Mouse (Mus musculus) activated CD4-positive, CD25-positive, alpha-beta regulatory T cell, adult 4 months (primary cell): Measurements from ENCODE around the gene Nsl1. TPM values are rescaled to one million over a fixed set of nuclear protein-coding genes. Genes with fewer than 3 reads are reported as not detected.

Experiments used
- ATAC-seq: one replicate; pipeline ENCODE4 v1.8.0; 2017
- polyA plus RNA-seq, 2 experiments: library from polyadenylated mRNA; unstranded; fragments of 100-300 nt; shearing (Covaris generic); gene quantifications; one replicate each; pipeline ENCODE4 v1.2.1; 2017

The Nsl1 gene
- polyA plus RNA-seq, 2 experiments from 2014 or later: 2.0 to 5.2 TPM

DNA sequence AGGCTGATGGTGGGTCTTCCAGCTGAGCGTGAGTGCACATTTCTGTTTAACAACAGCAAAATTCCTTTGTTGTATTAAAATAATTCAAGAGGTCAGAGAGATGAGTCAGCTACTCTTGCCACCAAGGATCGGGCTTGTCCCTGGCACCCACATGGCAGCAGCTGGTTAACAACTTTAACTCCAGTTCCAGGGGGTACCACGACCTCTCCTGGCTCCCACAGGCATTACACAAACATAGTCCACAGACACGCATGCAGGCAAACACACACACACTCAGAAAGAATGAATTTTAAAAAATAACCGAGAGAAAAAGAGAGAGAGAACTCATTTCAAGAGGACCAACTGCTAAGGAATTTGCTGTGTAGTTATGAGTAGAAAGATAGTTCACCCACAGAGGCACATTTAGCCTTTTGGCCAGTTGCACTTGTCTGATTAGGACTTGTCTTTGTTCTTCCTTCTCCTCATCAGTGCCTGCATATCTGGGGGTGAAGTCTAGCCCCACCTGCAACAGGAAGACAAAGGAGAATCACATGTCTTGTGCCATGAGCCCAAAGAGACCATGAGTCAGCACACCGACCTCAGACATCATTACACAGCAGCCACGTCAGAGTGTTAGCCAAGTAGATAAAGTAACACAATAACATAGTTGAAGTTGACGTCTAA, 7.8 kb upstream of the Nsl1 start:
- ATAC-seq: no peak

DNA sequence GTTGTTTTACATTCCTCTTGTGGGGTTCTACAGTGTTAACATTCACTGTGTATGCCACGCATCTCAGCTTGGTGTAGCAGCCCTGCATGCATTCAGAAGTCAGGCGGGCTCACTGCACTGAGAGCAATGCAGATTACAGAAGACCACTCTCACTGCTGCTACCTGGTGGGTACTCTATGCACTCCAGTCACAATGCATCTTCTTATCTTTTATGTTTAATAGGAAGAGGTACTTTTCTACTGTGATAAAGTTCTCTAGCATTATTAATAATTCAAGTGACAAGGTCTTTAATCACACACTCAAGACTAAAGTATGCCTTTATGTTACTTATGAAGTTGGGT, 7.3 kb upstream of the Nsl1 start:
- ATAC-seq: no peak

DNA sequence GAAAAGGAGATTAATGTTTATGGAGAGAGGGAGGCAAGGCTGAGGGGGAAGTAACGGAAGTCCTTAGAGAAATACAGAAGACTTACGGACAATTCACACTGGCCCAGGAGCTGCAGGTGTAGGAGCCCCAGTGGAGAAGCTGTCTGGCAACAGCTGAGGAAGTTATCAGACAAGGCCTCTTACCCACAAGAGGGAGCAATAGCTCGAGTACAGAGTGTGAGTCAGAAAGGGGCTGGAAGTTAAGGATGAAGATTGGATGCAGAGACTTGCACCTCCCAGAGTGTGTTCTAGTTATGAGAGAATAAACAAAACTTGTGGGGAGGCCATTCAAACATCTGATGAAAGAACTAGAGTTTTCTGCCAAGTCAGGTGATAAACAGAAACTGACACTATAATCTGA, 5.4 kb upstream of the Nsl1 start:
- ATAC-seq: no peak

DNA sequence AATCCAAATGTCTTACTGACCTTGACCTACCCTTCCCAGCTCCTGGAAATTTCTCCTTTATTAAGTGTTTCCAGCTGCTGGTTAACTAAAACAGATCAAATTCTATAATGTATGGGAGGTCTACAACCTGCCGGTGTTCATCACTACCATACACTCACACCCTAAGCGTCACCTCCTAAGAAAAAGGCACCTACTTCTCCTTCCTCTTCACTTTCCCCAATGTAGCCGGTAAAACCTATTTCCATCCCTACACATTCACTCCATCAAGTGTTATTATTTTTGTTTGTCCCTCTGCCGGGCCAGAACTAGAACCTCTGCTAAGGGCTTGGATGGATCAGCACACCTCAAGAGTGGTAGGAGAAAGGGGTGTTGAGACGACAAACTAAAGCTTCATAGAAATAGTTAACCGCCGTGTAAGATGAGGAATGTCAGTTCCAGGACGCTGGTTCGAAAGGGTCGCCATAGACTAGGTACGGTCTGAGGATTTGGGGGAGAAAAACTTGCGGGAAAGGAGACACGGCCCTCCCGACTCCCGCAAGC, 501 bp upstream of the Nsl1 start:
- ATAC-seq: peak; percentile 33

DNA sequence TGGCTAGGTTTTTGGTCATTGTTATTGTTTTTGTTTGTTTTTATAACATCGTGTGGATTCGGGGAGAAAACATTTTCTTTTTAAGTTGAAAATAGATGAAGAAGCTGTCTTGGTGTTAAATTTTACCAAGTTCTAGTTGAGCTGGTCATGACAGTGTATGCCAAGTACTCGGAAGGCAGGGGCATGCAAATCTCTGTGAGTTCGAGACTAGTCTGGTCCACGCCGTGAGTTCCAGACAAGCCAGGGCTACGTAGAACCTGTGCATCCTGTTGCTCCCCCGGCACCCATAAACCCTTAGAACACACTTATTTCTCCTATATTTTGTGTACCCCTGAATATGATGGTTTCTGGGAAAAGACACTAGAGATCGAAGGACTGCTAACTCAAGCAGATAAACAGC, 888 bp downstream of the Nsl1 start:
- no peak for ATAC-seq

DNA sequence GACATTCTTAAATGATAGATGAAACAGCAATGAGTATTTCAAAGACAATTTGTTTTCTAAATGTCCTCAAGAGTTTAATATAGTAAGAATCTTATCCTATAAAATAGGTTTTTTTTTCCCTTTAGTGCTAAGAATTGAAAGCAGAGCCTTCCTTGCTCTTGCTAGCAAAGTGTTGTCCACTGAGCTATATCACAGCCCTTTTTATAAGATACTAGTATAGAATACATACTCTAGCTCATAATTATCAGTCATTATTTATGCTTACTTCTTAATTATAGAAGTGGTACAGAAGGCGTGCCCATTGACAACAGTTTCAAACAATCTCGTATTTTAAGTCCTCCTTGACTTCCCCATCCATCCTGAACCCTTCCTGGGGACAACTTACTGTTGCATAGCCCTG, 1.7 kb downstream of the Nsl1 start:
- ATAC-seq: no peak

DNA sequence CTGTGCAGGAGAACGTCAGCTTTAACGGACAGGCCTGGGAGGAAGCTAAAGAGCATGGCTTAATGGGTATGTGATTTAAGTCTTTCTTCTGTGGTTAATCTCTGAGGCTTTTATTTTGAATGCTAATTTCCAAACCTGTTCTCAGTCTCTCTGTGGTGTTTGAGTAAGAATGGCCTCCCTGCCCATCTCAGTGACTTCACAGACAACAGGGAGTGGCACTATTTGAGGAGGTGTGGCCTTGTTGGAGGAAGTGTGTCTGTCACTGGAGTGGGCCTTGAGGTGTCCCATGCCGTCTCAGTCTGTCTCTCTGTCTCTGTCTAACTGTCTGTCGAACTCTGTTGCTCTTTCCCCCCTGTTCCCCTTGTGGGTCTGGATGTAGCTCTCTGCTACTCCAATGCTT, 2.4 kb downstream of the Nsl1 start:
- ATAC-seq: no peak

DNA sequence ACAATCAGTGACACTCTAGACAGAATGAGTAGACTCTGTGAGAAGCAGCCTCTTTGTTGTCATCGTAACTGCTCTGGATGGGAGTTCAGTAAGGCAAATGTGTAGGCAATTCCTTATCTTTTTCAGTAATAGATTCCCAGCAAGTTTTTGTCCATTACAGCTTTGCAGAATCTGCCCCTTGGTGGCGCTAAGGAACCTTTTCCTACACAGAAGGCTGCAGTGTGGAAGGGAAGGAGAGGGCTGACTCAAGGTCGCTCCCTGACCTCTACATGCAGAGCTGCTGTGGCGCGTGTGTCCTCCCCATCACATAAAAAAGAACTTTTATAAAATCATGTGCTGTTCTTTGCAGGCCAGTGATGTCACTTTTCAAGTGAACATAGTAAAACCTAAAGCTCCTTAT, 5.6 kb downstream of the Nsl1 start:
- no peak for ATAC-seq

DNA sequence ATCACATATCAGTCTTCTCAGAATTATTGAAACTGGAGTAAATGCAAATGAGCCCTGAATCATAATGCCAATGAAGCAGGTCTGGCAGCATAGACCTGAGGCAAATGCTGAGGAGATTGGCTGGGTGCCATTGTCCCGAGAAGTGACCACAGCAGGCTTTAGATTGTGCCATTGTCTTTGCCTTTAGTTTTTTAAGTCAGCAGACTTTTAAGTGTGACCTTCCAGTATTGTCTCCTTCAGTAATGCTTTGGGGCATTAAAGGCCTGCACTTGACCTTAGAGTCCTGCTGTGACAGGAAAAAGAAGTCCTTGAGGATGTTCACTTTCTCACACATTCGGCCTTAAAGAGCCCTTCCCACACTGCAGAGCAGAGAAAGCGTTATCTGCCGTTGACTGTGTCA, 7.4 kb downstream of the Nsl1 start:
- no peak for ATAC-seq

DNA sequence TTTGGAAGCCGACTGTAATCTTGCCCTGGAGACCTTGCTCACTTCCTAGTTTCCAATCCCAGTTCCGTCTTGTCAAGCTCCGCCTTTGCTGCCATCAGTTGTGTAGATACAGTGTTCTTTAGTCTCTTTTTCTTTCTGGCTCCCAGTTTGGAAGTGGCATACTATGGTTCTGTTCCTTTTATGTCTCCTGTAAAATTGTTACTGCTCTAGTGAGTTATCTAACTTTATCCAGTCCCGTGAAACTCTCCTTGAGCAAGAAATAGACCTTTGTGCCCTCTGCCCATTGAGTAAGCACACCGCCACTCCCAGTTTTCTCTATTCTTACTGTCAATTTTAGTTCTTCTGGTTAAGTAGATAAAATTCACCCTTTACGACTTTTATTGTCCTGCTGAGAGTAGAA, 8.8 kb downstream of the Nsl1 start:
- no peak for ATAC-seq

DNA sequence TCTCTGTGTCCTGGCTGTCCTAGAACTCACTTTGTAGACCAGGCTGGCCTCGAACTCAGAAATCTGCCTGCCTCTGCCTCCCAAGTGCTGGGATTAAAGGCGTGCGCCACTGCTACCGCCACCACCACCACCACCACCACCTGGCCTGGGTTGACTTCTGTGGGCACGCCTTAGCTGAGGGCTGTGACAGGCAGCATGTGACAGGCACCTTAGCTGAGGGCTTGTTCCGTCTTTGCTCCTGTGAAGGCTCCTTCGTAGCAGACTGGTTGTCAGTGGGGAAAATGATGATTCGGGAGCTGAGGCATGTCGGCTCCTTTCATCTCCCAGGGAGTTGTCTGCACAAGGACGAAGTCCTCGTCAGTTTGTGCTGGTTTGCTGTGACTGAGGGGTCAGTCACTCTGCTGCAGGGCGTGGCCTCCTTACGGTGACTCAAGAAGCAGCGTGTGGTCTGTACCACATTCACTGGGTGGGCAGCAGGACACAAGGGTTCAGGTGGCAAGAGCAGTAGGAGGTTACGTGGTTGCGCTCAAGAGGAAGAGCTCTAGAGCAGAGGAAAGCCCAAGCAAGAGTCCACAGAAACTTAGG, 9.6 kb downstream of the Nsl1 start:
- no peak for ATAC-seq

DNA sequence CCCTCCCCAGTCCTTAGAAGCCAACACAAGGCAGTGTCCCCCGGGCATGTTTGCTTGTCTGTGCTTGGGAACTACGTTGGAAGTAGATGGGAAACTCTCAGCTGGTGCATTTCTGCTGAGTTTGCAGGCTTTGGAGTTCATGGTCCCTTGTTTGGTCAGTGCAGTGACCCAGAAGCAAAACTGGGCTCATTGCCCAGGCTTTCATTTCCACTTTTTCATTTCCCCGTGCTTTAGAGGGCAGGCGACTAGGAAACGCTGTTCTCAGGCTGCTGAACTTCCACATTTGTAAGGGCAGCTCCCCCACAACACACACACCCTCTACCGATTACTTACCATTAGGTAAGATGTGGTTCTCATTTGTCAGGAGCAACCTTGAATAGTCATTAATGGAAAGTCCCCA, 10.2 kb downstream of the Nsl1 start:
- no peak for ATAC-seq

DNA sequence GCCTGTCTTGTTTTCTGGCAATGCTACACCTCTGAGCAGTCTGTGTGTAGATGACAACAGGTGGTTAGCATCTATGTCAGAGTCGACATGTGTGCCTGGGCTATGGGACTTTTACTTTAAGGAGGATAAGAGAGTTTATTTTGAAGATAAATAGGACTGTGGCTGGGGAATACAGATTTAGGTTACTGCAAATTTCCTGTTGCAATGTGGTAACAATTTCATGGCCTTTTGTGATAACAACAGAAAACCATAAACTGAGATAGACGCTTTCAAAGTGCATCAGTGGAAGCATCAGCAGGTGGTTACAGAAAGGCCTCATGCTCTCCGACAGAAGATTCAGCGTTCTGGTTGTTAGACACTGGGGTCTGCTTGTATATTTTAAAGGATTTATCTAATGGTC, 10.7 kb downstream of the Nsl1 start:
- no peak for ATAC-seq

DNA sequence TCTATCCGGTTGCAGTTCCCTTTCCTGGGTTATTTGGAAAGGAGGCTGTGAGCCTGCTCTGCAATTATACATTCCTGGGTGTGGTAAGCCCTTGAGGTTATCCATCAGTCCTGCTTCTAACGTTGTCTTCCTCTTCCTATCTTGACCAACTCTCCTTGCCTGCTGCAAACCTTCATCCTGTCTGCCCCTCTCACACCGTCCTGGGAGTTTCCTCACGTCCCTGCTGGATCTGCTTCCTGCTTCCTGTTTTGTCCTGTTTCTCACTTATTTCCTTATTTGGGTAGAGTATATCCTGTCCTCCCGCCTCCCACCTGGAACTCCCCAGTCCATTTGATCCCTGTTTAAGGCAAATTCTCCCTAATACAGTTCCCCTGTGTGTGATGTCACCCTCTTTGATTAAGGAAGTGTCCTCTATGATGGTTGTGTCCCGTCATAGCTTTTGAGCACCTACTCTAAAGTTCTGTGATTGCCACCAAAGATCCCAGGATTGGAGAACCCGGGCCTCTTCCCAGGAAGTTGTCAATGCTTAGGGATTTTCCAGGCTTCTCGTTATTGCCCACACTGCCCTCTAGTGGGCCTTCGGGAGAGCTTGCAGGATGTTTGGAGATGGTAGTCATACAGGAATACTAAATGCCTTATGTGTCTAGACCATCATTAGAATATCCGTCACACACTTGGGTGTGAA, 12.5 kb downstream of the Nsl1 start:
- peak; percentile 32 for ATAC-seq

DNA sequence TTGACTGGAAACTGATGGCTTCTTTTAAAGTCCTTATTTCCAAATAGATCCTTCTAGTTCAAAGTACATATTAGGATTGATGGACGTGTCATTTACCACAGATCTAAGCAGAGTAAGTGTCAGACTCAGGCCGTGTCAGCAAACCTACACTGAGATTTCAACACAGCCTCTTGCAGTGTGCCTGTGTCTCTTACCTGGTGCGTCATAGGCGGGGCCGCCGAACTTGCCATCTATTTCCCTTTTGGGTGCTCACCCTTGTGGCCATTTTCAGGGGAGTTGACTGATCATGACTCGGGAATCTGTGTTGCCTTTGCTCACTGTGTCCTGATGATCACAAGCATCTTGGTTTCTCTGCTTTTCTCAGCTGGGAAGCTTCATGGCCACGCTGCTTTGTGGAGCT, 20.4 kb downstream of the Nsl1 start:
- no peak for ATAC-seq

DNA sequence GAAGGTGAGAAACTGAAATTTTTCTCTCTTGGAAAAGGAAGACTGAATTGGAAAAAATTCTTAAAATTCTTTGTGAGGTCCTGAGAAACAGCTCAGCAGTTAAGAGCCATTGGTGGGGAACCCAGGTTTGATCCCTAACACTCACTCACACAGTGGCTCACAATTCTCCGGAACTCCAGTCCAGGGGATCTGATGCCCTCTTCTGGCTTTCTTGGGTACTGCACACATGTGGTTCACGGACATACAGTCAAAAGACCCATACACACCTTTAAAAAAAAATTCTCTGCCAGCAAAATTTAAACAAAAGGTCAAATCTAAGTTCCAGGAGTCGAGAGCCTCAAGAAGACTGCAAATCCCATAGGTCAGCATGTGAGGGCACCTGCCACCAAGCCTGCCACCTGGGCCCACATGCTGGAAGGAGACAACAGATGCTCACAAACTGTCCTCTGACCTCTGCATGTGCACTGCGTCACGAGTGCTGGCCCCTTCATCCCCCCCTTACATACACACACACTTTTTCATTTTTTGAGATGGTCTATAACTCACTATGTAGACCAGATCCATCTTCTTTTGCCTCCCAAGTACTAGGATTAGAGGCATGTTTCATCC, 22.2 kb downstream of the Nsl1 start:
- peak; percentile 71 for ATAC-seq

DNA sequence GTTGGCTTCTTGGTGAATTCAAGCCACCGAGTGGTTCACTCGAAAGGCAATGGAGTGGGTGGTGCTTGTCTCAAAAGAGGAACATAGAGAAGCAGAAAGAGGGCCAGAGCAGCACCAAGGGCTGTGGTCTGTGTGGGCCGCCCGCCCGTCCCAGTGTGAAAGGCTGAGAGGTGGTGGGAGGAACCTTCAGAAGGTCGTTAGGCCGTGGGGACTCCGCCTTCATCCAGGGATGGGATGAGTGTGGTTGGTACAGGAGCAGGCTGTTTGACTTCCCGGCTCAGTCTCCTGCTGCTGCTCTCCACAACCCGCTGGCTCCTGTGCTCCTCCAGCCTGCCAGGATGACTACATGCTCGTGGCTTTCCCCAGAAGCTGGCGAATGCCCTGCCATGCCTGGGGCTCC, 22.8 kb downstream of the Nsl1 start:
- ATAC-seq: no peak

DNA sequence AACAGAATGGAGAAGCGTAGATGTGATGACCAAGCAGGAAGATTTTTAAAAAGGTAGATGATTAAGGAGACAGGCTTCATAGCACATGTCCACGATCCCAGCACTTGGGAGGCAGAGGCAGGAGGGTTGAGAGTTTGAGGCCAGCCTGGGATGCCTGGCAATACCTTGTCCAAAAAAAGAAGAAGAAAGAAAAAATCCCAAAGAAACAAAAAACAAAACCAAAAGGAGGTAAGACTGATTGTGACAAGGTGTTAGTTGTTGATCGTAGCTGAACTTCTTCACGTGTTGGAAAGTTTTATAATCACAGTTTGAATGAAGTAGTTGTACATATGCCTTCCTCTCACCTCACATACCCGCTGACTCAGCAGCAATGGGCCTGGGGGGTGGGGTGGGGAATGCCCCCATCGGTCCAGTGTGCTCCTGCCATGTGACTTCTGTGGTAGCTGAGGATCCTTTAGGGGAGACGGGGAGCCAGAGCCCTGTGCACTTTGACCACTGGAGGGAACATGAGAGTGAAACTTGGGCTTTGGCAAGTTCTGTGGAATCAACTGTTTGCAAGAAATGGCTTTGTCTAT, 23.6 kb downstream of the Nsl1 start:
- ATAC-seq: no peak

DNA sequence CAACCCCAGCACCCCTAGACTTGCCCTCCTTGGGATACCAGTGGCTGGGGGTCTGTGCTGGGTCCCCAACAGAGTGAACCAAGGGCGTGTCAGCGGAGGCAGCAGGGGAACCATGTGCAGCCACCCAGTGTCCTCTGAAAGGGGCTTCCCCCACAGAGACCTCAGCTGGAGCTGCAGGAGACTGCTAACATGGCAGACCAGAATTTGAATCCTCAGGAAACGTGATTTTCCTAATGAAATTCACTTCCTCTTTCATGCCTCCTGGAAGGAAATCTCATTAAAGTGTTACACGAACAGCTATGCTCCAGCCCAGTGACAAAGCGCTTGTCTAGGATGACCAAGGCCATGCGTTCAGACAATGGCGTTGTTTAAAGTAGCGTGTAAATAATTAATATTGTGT, 24.1 kb downstream of the Nsl1 start:
- ATAC-seq: no peak

DNA sequence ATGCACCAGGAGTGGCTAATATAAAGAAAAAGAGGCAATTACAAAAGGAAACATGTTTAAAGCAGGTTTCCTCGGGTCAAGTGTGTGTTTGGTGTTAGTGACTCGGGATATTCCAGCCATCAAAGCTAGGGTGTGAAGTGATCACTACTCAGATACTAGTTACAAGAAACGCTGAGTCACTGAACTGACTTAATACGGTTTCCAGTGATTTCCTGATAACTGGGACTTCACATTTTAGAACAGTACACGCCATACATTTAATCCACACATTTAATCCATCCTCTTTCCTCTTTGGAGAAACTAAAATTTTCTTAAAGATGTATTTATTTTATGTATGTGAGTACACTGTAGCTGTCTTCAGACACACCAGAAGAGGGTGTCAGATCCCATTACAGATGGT, 25.1 kb downstream of the Nsl1 start:
- ATAC-seq: no peak

DNA sequence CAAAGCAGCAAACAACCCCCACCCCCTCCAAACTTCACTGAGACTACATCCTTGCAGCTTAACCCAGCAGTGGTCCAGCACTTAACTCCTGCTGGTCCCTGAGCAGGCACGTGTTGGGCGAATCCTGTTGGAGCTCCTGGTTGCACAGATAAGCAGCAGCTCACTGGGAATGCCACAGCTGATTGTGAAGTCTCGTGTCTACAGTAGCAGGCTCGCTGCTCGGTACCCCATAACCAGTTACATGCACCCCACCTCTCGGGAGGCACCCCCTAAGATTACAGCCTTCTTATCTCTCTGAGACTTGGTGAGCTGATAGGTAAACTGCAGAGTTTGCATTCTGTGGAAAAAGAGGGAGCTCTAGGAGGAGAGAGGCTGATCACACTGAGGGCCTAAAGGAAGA, 26.5 kb downstream of the Nsl1 start:
- ATAC-seq: no peak

DNA sequence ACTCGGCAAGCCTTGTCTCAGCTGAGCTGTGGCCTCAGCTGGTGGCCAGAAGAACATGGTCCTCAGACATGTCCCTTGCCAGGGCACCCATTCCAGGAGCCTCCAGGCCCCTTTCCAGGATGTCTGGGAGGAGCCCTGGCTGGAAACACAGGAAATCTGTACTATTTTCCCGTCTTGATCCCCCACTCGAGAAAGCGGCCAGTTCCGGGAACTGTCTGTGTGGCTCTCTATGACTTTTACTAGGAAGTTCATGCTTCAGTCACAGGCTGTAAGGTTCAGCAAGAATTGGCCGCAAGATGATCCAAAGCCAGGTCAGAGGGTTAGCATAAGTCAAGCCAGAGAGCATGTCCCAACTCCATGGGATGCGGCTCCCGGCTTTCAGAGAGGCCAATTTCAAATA, 29.2 kb downstream of the Nsl1 start:
- no peak for ATAC-seq

DNA sequence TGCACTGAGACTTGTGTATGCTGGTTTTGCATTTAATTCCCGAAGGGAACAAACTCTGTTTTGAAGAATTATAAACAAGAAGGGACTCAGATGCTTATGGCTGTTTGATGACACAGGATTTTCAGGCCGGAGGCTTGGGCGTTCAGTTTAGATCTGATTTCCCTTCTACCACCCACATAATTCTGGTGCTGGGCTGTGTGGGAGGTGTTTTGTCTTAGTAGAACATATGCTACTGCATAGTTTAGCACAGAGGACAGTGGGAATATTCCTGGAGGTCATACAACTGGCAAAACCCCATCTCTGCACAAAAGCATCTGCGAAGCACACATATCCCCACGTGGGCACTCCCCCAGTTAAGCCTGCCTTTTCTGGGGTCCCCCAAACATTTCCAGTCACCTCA, 30.8 kb downstream of the Nsl1 start:
- no peak for ATAC-seq

DNA sequence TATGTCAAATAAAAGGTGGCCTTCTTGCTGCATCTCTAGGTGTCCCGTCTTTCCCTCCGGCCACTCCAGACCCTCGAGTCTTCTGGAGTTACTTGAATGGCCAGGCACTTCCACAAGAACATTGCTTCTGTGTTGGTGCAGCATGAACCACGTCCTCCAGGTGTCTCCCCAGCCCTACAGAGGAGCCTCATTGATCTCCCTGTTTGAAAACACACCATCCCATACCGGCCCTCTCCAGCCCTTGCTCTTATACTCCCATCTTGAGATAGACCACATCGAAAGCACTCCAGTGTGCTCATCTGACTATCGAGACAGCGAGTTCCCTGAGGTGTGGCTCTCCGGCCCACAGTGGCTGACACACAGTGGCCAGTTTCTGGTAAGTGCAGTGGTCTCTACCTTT, 32.2 kb downstream of the Nsl1 start:
- no peak for ATAC-seq
